Mouse (Mus musculus) spleen, adult 10 weeks (tissue): ENCODE measurements around the gene Rab29. TPM values are rescaled to one million over a fixed set of nuclear protein-coding genes. Genes with fewer than 3 reads are reported as not detected.

ENCODE experiments used
- polyA plus RNA-seq: library from polyadenylated mRNA; stranded (reverse); fragments of 350-450 nt; fragmentation: Illumina TruSeq; extraction: RNeasy Lipid Tissue Mini Kit (QIAGEN cat#74804); gene quantifications from one replicate; pipeline ENCODE4 v1.2.3, GENCODE M21; 2015; ENCODE audit warnings: low replicate concordance; ENCODE audit not compliant: insufficient read depth

Gene Rab29
- 35.4 TPM for polyA plus RNA-seq

GRCm38 (mm10) chr1:131867093-131867945 is at the start of gene Rab29:
Gene Rab29, plus strand, starts transcription at chr1:131867224.

GRCm38 (mm10) chr1:131827207-131827786 is 39.7 kb upstream of the Rab29 start, which contains the start of gene Slc41a1:
Gene Slc41a1, plus strand, starts transcription at chr1:131827493.

GRCm38 (mm10) chr1:131910001-131910648 is 43.1 kb downstream of the Rab29 start, which contains the start of gene Nucks1:
Gene Nucks1, plus strand, starts transcription at chr1:131910534.

Other genes starting within 250 kb of the Rab29 start
- 51.9 TPM for gene Ctse, start 228.9 kb upstream of the Rab29 start, polyA plus RNA-seq
- gene Rab7b, start 178.5 kb upstream of the Rab29 start, polyA plus RNA-seq: 23.4 TPM
- not detected for gene Slc26a9, start 123.2 kb upstream of the Rab29 start, polyA plus RNA-seq
- 0.12 TPM for gene Pm20d1, start 69.8 kb upstream of the Rab29 start, polyA plus RNA-seq
- gene Slc41a1, start 39.7 kb upstream of the Rab29 start, polyA plus RNA-seq: 16.6 TPM
- gene Nucks1, start 43.3 kb downstream of the Rab29 start, polyA plus RNA-seq: 80.9 TPM
- 11.6 TPM for gene Slc45a3, start 95.7 kb downstream of the Rab29 start, polyA plus RNA-seq
- 145 TPM for gene Elk4, start 140.4 kb downstream of the Rab29 start, polyA plus RNA-seq
- 0.75 TPM for gene Mfsd4a, start 200.8 kb downstream of the Rab29 start, polyA plus RNA-seq